Mouse (Mus musculus) CD4-positive, CD25-positive, alpha-beta regulatory T cell, adult 4 months (primary cell): Measurements from ENCODE around the gene Gm3336. TPM values are rescaled to one million over a fixed set of nuclear protein-coding genes. Genes with fewer than 3 reads are reported as not detected.

Experiments used
- ATAC-seq: one replicate; pipeline ENCODE4 v1.8.0; 2017
- polyA plus RNA-seq, 2 experiments: library from polyadenylated mRNA; unstranded; fragments of 100-300 nt; shearing (Covaris generic); gene quantifications; one replicate each; pipeline ENCODE4 v1.2.1; 2017

The Gm3336 gene
- polyA plus RNA-seq, 2 experiments from 2014 or later, result not detected

DNA sequence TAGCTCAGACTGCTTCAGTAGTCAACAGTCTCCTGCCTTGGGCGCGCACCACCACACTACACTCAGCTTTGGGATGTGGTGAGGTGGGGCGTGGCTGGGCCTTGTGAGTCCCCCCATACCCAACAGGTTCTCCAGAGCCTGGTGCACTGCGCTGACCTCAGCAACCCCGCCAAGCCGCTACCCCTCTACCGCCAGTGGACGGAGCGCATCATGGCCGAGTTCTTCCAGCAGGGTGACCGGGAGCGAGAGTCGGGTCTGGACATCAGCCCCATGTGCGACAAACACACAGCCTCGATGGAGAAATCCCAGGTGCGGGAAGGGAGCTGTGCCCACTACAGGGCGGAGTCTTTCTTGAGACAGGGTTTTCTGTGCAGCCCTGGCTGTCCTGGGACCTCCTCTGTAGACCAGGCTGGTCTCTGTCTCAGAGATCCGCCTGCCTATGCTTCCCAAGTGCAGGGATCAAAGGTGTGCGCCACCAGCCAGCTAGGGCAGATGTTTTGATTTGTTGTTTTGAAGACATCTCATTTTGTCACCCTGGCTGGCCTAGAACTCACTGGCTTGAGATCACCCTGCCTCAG, 30.8 kb downstream of the Gm3336 start:
- no peak for ATAC-seq

DNA sequence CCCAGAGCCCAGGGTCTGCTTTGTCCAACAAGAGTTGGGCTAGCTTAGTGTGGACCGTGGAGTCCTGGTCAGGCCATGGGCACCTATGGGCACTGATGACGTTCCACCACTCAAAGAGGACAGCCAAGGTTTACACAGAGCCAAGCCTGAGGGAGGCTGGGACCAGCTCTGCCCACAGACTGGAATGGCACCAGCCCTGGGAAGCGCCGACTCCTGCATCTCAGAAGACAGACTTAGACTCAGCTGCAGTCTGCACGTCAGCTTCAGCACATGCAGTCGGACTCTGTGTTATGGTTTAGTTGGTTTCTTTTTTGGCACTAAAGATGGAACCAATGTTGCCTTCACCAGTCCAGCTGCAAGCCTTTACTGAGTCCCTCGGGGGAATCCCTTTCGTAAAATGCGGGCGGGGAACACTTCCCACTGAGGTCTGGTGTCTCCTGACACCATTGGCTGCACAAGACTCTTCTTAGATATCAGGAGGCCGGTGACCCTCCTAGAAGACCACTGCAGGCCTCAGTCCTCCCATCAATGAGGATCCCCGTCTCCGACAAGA, 31.9 kb downstream of the Gm3336 start:
- no peak for ATAC-seq

GRCm38 (mm10) chr8:70752000-70752764, 33.8 kb downstream of the Gm3336 start:
- no peak for ATAC-seq

GRCm38 (mm10) chr8:70753151-70753550, 34.8 kb downstream of the Gm3336 start:
- peak; percentile 12 for ATAC-seq

GRCm38 (mm10) chr8:70754043-70754870, 35.9 kb downstream of the Gm3336 start, which contains the start of gene Rab3a:
Gene Rab3a (plus strand): TSS chr8:70754679.
- peak; percentile 97 for ATAC-seq

DNA sequence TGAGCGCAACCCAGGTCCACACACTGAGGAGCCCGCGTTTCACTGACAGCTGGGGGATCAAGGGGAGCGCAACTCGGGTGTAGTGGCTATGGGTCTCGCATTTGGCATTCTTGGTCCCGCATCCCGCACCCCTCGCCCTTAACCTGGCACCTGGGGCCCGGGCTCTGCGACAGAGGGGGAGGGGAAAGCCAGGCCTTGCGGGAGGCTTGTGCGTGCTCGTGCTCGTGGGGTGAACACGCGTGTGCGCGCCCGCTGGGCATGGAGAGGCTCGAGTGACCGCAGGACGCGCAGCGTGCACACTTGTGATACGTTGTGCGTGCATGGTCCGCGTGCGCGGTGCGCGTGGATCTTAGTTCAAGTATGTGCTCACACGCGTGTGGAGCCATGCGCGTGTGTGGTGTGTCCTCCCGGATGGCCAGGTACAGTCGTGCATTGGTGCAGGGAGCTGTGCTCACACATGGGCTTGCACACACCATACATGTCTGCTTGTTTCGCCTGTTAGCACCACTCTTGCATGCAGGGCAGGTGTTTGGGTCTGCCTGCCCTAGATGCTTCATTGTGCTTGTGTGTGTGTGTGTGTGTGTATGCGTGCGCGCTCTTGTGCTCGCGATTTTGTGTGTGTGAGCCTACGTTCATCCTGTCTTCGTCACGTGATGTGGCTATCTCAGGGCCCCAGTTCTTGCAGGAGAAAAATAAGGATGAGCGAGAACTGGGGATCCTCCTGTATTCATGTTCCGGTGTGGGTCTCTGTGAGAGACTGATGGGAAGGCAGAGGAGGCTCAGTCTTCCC, 36.7 kb downstream of the Gm3336 start:
- peak; percentile 12 for ATAC-seq

- ATAC-seq, result no peak
These were observed 37.5 kb downstream of the Gm3336 start for GRCm38 (mm10) chr8:70755661-70756475.

DNA sequence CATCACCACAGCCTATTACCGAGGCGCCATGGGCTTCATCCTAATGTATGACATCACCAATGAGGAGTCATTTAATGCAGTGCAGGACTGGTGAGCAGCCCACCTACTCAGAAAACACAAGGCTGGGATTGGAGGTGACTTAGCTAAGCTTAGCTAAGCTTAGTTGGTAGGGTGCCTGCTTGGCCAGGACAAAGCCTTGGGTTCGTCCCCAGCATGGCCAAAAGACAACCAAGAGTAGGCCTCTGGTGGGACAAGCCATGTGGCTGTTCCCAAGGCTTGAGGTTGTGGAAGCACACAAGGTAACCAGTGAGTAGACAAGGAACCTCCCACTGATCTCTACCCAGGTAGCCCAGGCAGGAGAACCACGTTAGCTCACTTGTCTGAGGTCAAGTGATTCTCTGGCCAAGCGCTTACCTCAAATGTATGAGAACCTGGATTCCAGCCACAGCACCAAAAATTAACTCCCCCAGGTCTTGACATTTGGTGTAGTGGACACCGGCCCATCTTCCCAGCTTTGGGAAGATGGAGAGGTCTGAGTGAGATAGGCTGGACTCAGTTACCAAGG, 38.2 kb downstream of the Gm3336 start:
- no peak for ATAC-seq

DNA sequence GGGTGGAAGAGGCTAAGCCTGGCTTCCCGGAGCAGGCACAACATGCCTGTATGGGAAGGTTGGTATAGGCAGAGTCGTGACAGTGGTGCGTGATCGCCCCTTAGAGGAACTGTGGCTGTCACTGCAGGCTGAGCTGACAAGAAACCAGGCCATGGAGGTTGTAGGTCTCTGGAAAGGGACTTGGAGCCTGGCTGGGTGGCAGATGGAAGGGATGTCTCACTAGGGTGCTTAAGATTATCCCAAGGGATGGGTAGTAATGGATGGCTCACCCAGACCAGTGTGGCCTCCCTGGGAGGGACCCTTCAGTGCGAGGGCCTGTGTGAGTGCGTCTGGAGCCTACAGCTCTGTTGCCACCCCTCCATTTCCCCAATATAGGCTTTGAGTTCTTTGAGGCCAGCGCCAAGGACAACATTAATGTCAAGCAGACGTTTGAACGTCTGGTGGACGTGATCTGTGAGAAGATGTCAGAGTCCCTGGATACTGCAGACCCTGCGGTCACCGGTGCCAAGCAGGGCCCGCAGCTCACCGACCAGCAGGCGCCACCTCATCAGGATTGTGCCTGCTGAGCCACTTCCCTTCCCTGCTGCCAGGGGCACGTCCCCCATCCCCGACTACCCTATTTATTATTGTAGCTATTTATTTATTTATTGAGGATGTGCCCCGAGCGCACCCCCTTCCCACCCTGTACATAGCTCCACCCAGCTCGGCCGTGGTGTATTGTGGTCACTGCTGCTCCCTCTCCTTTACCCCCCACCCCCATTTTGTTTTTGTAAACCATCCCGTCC, 39.4 kb downstream of the Gm3336 start:
- ATAC-seq, result no peak

DNA sequence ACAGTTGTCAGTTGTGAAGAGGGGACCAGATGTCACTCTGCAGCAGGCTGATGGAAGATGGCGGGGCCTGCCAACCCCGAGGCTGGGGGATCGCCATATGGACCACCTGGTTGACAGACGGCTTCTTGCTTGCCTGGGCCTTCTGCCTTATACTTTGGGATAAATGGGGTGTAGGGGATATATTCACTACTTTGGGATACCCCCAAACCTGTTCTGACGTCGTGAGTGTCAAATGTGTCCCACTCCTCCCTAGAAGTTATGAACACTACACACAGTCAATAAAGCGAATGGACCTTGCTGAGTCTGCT, 39.9 kb downstream of the Gm3336 start:
- ATAC-seq, result no peak

GRCm38 (mm10) chr8:70758616-70759561, 40.5 kb downstream of the Gm3336 start:
- no peak for ATAC-seq

GRCm38 (mm10) chr8:70760350-70760749, 42.0 kb downstream of the Gm3336 start:
- ATAC-seq, result no peak

DNA sequence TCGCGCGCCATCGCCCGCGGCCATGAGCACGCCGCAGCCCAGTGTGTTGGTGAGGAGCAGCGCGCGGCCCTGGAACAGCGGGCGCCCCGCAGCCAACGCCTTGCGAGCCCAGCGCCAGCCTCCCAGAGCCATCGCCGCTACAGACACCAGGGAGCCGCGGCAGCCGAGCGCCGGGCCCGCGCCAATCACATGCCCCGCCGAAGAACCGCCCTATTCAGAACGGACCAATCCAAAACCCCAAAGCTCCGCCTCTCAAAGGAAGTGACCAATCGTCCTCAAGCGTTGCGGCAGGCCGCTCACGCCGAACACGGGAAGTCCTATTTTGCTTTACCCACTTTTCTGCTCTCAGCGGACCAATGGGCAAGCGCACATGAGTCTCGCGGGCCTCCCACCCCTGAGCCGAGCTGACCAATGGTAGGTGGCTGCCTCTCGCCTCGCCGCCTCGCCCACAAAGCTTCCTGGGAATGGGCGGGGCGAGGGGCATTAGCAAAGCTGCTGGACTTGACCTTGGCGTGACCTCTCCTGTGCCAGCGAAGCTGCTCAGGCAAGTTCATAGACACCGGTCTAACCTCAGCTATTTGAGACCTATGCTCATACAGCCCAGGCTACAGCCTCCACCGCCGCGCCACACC, 42.5 kb downstream of the Gm3336 start, which contains the start of gene Mpv17l2:
Gene Mpv17l2 (minus strand): TSS at position 172 of the 632 bp plus-strand sequence.
- peak; percentile 94 for ATAC-seq

DNA sequence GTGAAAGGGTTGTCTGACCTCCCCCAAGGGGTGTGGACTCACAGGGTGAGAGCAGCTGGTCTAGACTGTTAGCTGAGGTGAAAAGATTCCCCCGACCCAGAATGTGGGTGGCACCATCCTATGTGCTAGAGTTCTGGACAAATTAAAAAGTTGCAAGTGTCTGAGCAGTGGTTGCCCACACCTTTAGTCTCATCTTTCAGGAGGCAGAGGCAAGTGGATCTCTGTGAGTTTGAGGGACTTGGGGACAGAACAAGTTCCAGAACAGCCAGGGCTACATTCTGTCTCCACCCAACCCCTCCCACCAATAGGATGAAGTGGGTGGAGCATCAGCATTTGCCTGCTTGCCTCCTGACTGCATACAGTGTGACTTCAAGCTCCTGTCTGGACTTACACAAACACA, 43.8 kb downstream of the Gm3336 start:
- no peak for ATAC-seq

GRCm38 (mm10) chr8:70763354-70763753, 45.0 kb downstream of the Gm3336 start:
- no peak for ATAC-seq

DNA sequence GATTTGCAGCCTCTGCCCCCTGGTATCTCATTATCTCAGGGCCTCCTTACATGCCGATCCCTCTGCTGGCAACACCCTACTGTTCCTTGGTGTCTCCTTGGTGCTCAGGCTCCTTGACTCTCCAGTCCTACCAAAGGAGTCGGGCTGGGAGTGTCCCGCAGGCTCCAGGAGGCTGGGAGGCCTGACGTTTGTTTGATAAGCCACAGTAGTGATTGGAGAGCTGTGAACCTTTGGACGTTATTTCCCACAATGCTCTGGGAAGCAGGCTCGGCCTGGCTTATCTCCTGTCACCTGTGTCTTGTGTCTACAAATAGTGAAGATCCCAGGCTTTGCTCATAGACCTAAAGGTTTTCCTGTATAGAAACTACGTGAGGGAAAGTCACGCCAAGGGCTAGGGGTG, 45.7 kb downstream of the Gm3336 start:
- no peak for ATAC-seq

DNA sequence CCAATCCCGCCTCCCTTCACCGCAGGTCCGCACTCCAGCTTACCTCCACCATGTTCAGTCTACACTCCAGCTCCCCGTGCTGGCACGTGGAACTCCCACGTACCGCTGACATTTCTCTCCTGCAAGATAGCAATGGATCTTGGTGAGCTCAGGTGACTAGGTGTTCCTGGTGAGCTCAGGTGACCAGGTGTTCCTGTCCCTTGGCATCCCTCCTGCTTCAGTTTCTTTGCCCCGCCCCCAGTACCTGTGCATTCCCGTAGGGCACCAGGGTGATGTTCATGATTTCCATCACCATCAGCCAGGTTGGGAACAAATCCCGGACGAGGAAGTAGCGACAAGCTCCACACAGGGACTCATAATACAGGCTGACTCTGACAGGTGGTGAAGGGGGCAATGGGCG, 46.3 kb downstream of the Gm3336 start:
- no peak for ATAC-seq

DNA sequence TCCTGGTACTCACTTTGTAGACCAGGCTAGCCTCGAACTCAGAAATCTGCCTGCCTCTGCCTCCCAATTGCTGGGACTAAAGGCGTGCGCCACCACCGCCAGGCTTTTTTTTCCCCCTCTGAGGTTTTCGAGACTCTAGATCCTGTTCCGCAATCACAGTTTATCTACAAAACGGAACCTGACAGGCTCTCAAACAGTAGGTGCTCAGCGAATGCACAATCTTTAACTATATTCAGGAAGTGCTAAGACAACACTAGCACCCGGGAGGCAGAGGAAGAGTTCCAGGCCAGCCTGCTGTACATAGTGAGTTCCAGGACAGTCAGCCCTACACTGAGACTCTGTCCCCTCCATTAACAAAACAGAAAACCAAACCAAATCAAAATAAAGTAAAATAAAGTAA, 47.0 kb downstream of the Gm3336 start:
- ATAC-seq, result no peak
